Mouse (Mus musculus) megakaryocyte, embryonic 14.5 days (primary cell): ENCODE data around the gene Lims1.

Experiments
- FLI1 ChIP-seq: IDR thresholded peaks from 2 replicates; pipeline ENCODE4 v1.6.1; 2012; ENCODE audit warnings: low read length, inconsistent platforms, mixed read lengths
- GATA1 ChIP-seq: IDR thresholded peaks from 3 replicates; pipeline ENCODE4 v1.6.1; 2012; ENCODE audit warnings: mixed read lengths, low read length, inconsistent platforms, borderline replicate concordance

DNA sequence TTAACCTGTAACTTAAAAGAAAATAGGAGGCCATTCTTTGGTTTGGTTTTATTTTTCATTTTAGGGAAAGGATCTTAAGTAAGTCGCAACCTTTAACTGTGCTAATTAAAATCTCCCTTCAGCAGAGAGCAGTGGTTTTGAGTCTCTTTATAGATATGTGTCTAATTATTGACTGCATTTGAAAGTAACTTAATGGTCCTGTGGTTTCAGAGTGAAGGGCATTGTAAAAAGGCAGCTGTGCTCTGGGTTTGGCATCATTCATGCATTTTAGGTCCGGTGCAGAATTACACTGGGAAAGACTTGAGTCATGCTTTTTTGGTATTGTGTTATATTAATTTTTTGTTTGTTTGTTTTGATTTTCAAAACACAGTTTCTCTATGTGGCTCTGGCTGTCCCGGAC, 29.1 kb downstream of the Lims1 start:
- TF ChIP-seq GATA1 (no peak), FLI1 (no peak)
